Mouse (Mus musculus) liver, embryonic 11.5 days (tissue): ENCODE data around the gene Fam83c. TPM values are rescaled to one million over a fixed set of nuclear protein-coding genes. Genes with fewer than 3 reads are reported as not detected.
"Not testable (repeated sequence)": the region's sequence is repeated elsewhere in the genome, so short reads cannot be mapped to it uniquely, and the experiment has no call there.

ENCODE experiments used
- ATAC-seq: fragments of 200-750 bp; cut with Nextera tagmentation; replicated peaks from 2 replicates; pipeline ENCODE4 v1.8.0; 2017; ENCODE audit warnings: moderate number of reproducible peaks, mild to moderate bottlenecking, moderate TSS enrichment, moderate library complexity; ENCODE audit not compliant: low FRiP score
- DNase-seq: peaks from one replicate; pipeline ENCODE4 v3.0.0-alpha.2; 2017; ENCODE audit warnings: low spot score
- H3K27ac ChIP-seq: fragments of 300-500 bp; sonication (generic); 2 replicates; pipeline ENCODE4 v1.5.1; 2014; ENCODE audit warnings: mild to moderate bottlenecking, low read depth, low read length, control low read depth
- H3K27me3 ChIP-seq: fragments of 300-500 bp; sonication (generic); replicated peaks from 2 replicates; pipeline ENCODE4 v1.6.1; 2014; ENCODE audit warnings: low read length, mixed read lengths; ENCODE audit not compliant: control insufficient read depth, insufficient read depth
- H3K36me3 ChIP-seq: fragments of 300-500 bp; sonication (generic); 2 replicates; pipeline ENCODE4 v1.6.1; 2014; ENCODE audit warnings: mild to moderate bottlenecking, low read length, moderate library complexity, mixed read lengths; ENCODE audit not compliant: control insufficient read depth, insufficient read depth
- H3K4me1 ChIP-seq: fragments of 300-500 bp; sonication (generic); replicated peaks from 2 replicates; pipeline ENCODE4 v1.6.1; 2014; ENCODE audit warnings: low read length, mixed read lengths; ENCODE audit not compliant: control insufficient read depth, insufficient read depth
- H3K4me2 ChIP-seq: fragments of 300-500 bp; sonication (generic); 2 replicates; pipeline ENCODE4 v1.6.1; 2014; ENCODE audit warnings: mild to moderate bottlenecking, control low read depth, moderate library complexity
- H3K4me3 ChIP-seq: fragments of 300-500 bp; sonication (generic); 2 replicates; pipeline ENCODE4 v1.5.1; 2014; ENCODE audit warnings: low read depth, low read length, control low read depth
- H3K9ac ChIP-seq: fragments of 300-500 bp; sonication (generic); 2 replicates; pipeline ENCODE4 v1.6.1; 2014; ENCODE audit warnings: low read depth, low read length, control low read depth
- H3K9me3 ChIP-seq: fragments of 300-500 bp; sonication (generic); 2 replicates; pipeline ENCODE4 v1.6.1; 2016; ENCODE audit warnings: low read length, inconsistent platforms, mixed read lengths; ENCODE audit not compliant: control insufficient read depth
- WGBS: fragments of 180-500 bp; shearing (Covaris S2); extraction: QIAGEN DNeasy Blood & Tissue Kit; methylation state at CpG from one replicate; pipeline ENCODE4 v1.1.7; 2014; 5-methylcytosine and 5-hydroxymethylcytosine counted together
- polyA plus RNA-seq: library from polyadenylated mRNA; unstranded; fragments of >200 nt; fragmentation: Nextera tagmentation; extraction: Ambion mirVana; gene quantifications from 2 replicates; pipeline ENCODE4 v1.2.1, GENCODE M21; 2014

The Fam83c gene
- polyA plus RNA-seq, 1 experiment from 2014 or later: 0.30 TPM

GRCm38 (mm10) chr2:155838961-155839360 lies 4.3 kb upstream of the Fam83c start:
- Histone ChIP-seq H3K4me3 (no peak overlapping the region), H3K27ac (no peak overlapping the region), H3K9ac (no peak overlapping the region), H3K4me2 (no peak overlapping the region), H3K27me3 (no peaks in the 10 kb centered on the region), H3K9me3 (no peaks in the 10 kb centered on the region), H3K4me1 (no peaks in the 10 kb centered on the region; the same call in 1 of the 2 replicates), H3K36me3 (no peaks in the 10 kb centered on the region)
- no peak for DNase-seq
- 80% methylated on average over 4 of the region's 4 CpGs for whole genome bisulfite sequencing
- no peak for ATAC-seq

GRCm38 (mm10) chr2:155837961-155838360 lies 3.3 kb upstream of the Fam83c start:
- no peak for ATAC-seq
- H3K36me3 ChIP-seq: no peaks in the 10 kb centered on the region
- 69% methylated on average over 3 of the region's 3 CpGs for WGBS

GRCm38 (mm10) chr2:155832087-155832486 lies 2.6 kb downstream of the Fam83c start:
- not testable (repeated sequence) for H3K27me3 ChIP-seq, H3K4me3 ChIP-seq, ATAC-seq, H3K9ac ChIP-seq, H3K36me3 ChIP-seq, H3K4me1 ChIP-seq, H3K4me2 ChIP-seq, H3K9me3 ChIP-seq, H3K27ac ChIP-seq, DNase-seq
- 56% methylated on average over 1 of the region's 1 CpGs for WGBS

More at GRCm38 (mm10) chr2:155837961-155838360, 3.3 kb upstream of the Fam83c start:
- no peak for DNase-seq
- H3K4me3 ChIP-seq: no peak overlapping the region
- H3K27me3 ChIP-seq: no peaks in the 10 kb centered on the region
- no peak overlapping the region for H3K9ac ChIP-seq
- H3K4me1 ChIP-seq: no peaks in the 10 kb centered on the region; the same call in 1 of the 2 replicates
- H3K9me3 ChIP-seq: no peaks in the 10 kb centered on the region
- no peak overlapping the region for H3K27ac ChIP-seq
- no peak overlapping the region for H3K4me2 ChIP-seq

GRCm38 (mm10) chr2:155831302-155831701 lies 3.4 kb downstream of the Fam83c start:
- Histone ChIP-seq H3K9ac (no peak overlapping the region), H3K4me1 (peaks cover 7% of the 10 kb centered on the region), H3K4me2 (no peak overlapping the region), H3K27me3 (no peaks in the 10 kb centered on the region), H3K36me3 (no peaks in the 10 kb centered on the region), H3K27ac (no peak overlapping the region), H3K9me3 (no peaks in the 10 kb centered on the region), H3K4me3 (no peak overlapping the region)
- no peak for ATAC-seq
- 45% methylated on average over 9 of the region's 9 CpGs for WGBS
- no peak for DNase-seq

GRCm38 (mm10) chr2:155830841-155831240 lies 3.8 kb downstream of the Fam83c start:
- WGBS: 83% methylated on average over 8 of the region's 8 CpGs
- no peaks in the 10 kb centered on the region for H3K9me3 ChIP-seq
- ATAC-seq (no peak), DNase-seq (no peak)
- H3K9ac ChIP-seq: no peak overlapping the region
- no peaks in the 10 kb centered on the region for H3K36me3 ChIP-seq
- H3K4me1 ChIP-seq: peaks cover 7% of the 10 kb centered on the region
- no peak overlapping the region for H3K4me2 ChIP-seq
- H3K4me3 ChIP-seq: no peak overlapping the region
- no peak overlapping the region for H3K27ac ChIP-seq
- H3K27me3 ChIP-seq: no peaks in the 10 kb centered on the region

- DNase-seq (peak; percentile 93), ATAC-seq (peak; percentile 93)
- H3K27me3 ChIP-seq: no peaks in the 10 kb centered on the region
- H3K4me1 ChIP-seq: peaks cover 14% of the 10 kb centered on the region
- H3K27ac ChIP-seq: peak within 1 kb of the TSS; percentile 70
- H3K9me3 ChIP-seq: no peaks in the 10 kb centered on the region
- peak within 1 kb of the TSS; percentile 68 for H3K4me3 ChIP-seq
- 2% methylated on average over 27 of the region's 27 CpGs for WGBS
- H3K36me3 ChIP-seq: peaks cover 15% of the 10 kb centered on the region
- H3K9ac ChIP-seq: peak within 1 kb of the TSS; percentile 71
- peak within 1 kb of the TSS; percentile 75 for H3K4me2 ChIP-seq
Observed at GRCm38 (mm10) chr2:155826630-155827424, 7.8 kb downstream of the Fam83c start, which contains the start of gene Eif6. Eif6 (minus strand) TSS chr2:155826925.

- Histone ChIP-seq H3K27me3 (no peaks in the 10 kb centered on the region), H3K4me1 (peaks cover 14% of the 10 kb centered on the region), H3K9ac (peak overlapping the region; percentile 71), H3K4me3 (peak overlapping the region; percentile 68), H3K27ac (peak overlapping the region; percentile 70), H3K9me3 (no peaks in the 10 kb centered on the region), H3K4me2 (peak overlapping the region; percentile 75), H3K36me3 (peaks cover 20% of the 10 kb centered on the region)
- 1% methylated on average over 52 of the region's 52 CpGs for whole genome bisulfite sequencing
- ATAC-seq (peak; percentile 7; the same call in 1 of the 2 replicates), DNase-seq (peak; percentile 46)
Observed at GRCm38 (mm10) chr2:155825904-155826629, 8.6 kb downstream of the Fam83c start.

GRCm38 (mm10) chr2:155823722-155824121 lies 10.9 kb downstream of the Fam83c start:
- Histone ChIP-seq H3K27me3 (no peaks in the 10 kb centered on the region), H3K4me1 (peaks cover 18% of the 10 kb centered on the region), H3K4me2 (no peak overlapping the region), H3K9ac (no peak overlapping the region), H3K27ac (no peak overlapping the region), H3K36me3 (peaks cover 22% of the 10 kb centered on the region), H3K9me3 (no peaks in the 10 kb centered on the region), H3K4me3 (no peak overlapping the region)
- no peak for ATAC-seq
- DNase-seq: no peak
- 96% methylated on average over 8 of the region's 8 CpGs for WGBS
